Mouse (Mus musculus) right cerebral cortex, adult 18-20 months (tissue): ENCODE results near the gene Zbtb8os.
"Not testable (repeated sequence)": the region's sequence is repeated elsewhere in the genome, so short reads cannot be mapped to it uniquely, and the experiment has no call there.

Experiments
- DNase-seq: peaks from one replicate; pipeline ENCODE4 v3.0.0; 2022; ENCODE audit warnings: mixed read lengths

The Zbtb8os gene

GRCm38 (mm10) chr4:129334677-129335215, 749 bp upstream of the Zbtb8os start:
- no peak for DNase-seq

GRCm38 (mm10) chr4:129336291-129336690, 796 bp downstream of the Zbtb8os start:
- no peak for DNase-seq

DNA sequence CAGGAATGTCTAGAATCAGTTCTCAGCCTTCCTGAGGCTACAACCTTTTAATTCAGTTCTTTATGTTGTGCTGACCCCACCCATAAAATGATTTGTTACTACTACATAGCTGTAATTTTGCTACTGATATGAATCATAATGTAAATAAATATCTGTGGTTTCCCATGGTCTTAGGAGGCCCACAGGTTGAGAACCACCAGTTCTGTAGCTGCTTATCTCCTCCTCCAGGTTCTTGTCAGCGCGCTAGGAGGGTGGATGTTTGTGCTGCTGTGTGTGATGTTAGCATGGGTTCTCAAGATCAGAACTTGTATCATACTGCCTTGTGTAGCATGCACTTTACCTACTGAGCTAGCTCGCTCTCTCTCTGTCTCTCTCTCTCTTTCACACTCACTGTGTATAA, 4.2 kb downstream of the Zbtb8os start:
- DNase-seq, result no peak

GRCm38 (mm10) chr4:129341888-129342287, 6.4 kb downstream of the Zbtb8os start:
- no peak for DNase-seq

- no peak for DNase-seq
Measured at GRCm38 (mm10) chr4:129342705-129343104, 7.2 kb downstream of the Zbtb8os start.

GRCm38 (mm10) chr4:129346481-129347154, 11.1 kb downstream of the Zbtb8os start:
- DNase-seq, result peak; percentile 61

DNA sequence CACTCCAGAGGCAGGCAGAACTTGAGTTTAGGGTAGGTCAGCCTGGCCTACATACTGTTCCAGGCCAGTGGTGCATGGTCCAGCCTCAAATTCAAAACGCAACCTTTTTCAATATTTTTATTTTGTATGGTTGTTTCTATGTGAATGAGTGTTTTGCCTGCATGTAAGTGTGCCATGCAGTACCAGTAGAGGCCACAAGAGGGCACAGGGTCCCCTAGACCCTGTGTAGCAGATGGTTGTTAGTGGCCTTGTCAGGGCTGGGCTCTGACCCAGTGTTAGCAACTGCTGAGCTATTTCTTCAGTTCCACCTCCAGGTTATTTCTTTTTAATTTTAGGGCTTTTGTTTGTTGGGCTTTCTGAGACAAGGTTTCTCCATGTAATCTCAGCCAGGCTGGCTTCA, 15.1 kb downstream of the Zbtb8os start:
- DNase-seq, result peak; percentile 51

GRCm38 (mm10) chr4:129351111-129351510, 15.6 kb downstream of the Zbtb8os start:
- DNase-seq, result peak; percentile 80

DNA sequence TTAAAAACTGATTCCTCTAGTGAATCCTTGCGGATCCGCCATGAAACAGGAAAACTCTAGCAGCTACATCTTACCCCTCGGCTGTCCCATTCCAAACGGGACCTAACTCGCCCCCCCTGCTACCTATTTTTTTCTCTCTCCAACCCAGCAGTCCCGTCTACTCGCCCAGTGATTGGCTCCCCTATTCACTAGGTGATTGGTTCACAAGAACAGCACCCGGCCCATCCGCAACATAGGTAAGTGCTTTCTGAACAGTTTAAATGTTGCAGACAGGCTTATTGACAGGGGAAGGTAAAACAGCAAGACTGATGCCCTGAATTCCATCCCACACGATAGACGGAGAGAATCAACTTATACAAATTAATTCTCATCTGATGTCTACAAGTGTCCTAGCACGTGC, 17.7 kb downstream of the Zbtb8os start:
- DNase-seq, result no peak

DNA sequence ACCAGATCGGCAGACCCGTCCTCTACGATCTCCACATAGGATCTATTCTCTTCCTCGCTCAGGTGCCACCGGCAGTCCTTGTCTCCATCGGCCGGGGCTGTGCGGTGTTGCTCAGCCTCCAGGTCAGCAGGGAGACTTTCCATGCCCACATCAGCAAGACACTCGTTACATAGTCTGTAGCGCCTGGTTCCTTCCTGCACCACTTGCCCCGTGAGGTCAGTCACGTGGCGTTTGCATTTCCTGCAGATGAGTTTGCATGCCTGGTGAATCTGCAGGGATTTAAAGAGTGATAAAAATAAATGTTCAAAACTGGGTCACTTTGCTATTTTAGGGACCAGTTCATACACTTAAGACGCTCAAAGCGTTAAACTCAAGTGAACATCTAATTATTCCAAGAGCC, 18.7 kb downstream of the Zbtb8os start:
- DNase-seq, result peak; percentile 20

DNA sequence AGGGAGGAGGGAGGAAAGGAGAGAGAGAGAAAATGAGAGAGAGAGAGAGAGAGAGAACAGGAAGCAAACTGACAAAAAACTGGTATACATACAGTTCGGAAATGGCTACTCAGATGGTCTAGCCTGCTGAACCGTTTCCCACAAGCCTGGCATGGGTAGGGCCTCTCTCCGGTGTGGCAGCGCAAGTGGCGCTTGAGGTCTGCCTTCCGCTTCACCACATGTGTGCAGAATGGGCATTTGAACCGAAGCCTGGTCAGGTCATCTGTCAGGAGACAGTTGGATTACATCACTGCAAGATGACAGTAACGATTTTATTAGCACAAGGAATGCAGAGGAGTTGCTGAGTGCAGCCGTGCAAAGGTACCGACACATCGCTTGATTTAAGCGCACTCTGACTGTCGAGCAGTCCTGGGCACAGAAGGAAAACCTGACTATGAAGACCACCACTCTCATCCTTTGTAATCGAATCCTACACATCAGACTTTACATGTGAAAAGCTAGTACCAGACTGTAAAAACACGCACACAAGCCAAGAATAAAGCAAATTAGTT, 22.2 kb downstream of the Zbtb8os start:
- DNase-seq, result no peak

DNA sequence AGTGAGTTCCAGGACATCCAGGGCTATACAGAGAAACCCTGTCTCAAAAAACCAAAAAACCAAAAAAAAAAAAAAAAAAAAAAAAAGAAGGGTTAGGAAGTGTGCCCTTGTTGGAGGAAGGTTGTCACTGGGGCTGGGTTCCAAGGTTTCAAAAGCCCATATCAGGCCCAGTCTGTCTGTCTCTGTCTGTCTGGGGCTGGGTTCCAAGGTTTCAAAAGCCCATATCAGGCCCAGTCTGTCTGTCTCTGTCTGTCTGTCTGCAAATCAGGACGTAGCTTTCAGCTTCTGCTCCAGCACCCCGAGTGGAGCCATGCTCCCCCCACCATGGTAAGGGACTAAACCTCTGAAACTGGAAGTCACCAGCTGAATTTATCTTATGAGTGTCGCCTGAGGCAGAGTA, 26.7 kb downstream of the Zbtb8os start:
- not testable (repeated sequence) for DNase-seq

DNA sequence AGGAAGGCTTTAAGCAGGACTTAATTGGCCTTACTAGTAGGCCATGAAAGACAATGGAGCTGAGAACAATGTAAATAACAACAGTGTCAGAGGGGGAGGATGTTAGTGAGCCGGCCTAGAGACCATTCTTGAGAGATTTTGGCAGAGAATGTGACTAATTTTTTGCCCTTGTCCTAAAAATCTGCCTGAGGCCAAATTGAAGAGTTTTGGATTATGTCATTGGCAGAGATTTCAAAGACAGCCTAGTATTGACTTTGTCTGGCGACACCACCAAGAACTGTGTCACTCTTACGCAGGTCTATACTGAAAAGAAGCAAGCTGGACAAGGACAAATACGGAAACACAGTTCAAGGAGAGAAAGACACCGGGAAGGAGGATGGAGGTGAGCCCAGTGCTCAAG, 27.3 kb downstream of the Zbtb8os start:
- no peak for DNase-seq

- no peak for DNase-seq
Measured at GRCm38 (mm10) chr4:129363463-129363862, 28.0 kb downstream of the Zbtb8os start.

DNA sequence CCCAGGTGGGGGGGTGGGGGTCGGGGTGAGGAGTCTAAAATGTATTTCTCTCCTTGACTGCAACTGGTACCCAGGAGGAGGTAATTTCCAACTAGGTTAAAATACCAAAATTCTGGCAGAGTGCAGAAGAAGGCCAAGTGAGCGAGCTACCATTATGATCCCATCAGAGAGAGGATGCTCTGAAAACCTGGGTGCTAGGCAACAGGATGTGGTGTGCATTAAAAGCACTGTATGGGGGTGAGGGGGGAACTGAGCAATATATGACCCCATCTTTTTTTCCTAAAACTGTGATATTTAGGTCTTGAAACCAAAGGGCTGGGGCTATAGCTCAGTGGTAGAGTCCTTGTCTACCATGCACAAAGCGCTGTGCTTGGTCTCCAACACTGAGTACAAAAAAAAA, 28.9 kb downstream of the Zbtb8os start:
- DNase-seq, result no peak

GRCm38 (mm10) chr4:129365224-129365623, 29.7 kb downstream of the Zbtb8os start:
- DNase-seq, result no peak

DNA sequence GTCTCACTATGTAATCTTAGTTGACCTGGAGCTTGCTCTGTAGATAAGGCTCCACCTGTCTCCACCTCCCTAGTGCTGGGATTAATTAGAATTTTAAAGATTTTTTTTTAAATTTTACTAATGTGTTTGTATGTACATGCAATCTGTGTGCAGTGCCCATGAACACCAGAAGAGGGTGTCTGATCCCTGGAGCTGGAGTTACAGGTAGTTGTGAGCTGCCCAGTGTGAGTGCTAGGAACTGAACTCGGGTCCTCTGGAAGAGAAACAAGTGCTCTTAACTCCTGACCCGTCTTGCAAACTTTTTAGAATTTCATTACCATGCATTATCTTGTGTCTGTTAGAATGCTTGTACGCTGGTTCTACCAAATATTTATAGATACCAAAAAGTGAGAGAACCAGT, 35.9 kb downstream of the Zbtb8os start:
- DNase-seq, result no peak

DNA sequence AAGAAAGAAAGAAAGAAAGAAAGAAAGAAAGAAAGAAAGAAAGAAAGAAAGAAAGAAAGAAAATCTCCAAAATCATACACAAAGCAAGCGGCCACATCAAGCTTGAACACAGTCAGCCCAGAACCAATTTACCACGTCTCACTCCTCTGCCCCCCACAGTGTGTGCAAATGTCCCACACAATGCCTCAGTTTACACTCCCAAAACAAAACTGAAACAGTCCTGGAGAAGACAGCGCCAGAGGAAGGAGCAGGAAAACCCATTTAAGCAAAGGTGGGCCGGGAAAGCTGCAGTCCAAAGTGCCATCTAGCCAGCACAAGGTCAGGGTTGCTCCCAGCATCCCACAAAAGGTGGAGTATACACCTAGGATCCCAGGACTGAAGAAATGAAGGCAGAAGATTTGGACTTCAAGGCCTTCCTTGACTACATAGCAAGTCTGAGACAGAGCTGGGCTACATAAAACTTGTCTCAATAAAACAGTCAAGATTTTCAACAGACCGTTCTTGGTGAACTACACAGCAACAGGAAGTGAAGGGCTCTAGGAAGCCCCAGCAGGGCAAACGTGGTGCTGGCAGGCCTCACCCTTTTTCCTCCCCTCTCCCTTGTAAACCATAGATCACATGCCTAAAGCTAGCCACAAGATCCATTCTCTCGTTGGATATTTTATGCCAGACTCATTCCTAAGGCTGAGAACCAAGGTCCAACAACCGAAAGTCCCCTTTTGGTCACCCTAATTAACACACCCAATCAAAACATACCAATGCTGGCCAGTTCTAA, 37.9 kb downstream of the Zbtb8os start:
- no peak for DNase-seq

DNA sequence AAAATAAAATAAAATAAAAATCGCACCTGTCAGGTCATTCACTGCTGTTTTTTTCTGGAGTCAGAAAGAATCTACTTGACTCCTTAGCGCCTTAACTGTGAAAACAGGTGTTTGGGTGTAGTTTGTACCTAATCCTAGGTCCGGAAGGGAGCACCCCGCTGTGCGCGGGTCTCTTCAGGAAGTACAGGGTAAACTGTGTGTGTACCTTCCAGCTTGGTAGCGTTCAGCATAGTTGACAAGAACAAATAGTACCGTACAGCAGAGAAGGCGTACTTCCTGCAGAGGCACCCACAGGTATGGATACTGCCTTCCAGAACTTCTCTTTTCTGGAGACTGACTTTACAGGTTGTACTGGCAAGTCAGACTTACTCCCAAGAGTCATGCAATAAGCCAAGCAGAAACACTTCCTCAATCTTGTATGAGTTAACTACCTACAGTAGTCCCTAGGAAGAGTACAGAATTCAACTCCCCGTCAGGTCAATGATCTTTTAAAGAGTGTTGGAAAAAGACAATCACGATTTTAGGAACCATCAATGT, 38.8 kb downstream of the Zbtb8os start:
- no peak for DNase-seq

- DNase-seq, result no peak
Measured at GRCm38 (mm10) chr4:129375000-129375399, 39.5 kb downstream of the Zbtb8os start.

- DNase-seq, result no peak
Measured at GRCm38 (mm10) chr4:129375821-129376220, 40.3 kb downstream of the Zbtb8os start.

- peak; percentile 26 for DNase-seq
Measured at GRCm38 (mm10) chr4:129376961-129377545, 41.6 kb downstream of the Zbtb8os start.
